Mouse (Mus musculus) ovary, postnatal 10 days (tissue): ENCODE measurements around the gene Kif26a.
A peak's percentile ranks its signal among the peaks of the same experiment; 100 is the strongest.

ENCODE experiments used
- DNase-seq: peaks from one replicate; pipeline ENCODE4 v3.0.0; 2022; ENCODE audit warnings: low spot score

Kif26a gene

DNA sequence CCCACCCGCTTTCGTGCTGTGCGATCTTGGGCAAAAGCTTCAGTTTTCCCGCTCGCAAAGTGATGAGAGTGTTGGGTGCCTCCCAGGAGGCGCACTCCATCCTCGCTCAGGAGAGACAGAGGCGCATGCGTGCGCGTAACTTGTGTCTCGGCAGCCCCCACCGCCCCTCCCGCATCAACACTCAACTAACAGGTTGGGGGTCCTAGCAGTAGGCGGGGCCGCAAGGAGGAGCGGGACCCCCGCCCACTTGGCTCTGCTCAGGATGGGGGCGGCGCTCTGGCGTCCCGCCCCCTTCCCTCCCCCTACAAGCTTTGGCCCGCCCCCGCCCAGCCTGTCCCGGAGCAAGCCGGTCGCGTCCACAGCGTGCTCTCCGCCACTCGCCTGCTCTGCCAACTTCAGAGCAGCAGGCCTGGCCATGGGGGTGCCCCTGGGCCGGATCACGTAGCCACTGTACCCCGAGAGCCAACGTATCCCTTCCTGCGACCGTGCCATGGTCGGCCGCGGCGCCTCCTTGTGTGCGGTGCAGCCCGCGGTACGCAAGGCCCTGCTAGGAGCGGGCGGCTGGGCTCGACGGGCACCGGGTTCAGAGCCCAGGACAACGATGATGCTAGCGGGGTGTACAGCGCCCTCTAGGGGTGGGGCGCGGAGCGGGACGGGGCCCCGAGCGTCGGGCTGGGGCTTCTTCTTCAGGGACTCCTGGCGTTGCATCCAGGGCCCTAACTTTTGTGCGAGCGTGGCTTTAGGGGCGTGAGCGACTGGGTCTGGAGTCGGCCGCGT lies at the start of gene Kif26a:
Gene Kif26a (plus strand): TSS at position 334 of the 777 bp plus-strand sequence.
- DNase-seq = peak; percentile 28

DNA sequence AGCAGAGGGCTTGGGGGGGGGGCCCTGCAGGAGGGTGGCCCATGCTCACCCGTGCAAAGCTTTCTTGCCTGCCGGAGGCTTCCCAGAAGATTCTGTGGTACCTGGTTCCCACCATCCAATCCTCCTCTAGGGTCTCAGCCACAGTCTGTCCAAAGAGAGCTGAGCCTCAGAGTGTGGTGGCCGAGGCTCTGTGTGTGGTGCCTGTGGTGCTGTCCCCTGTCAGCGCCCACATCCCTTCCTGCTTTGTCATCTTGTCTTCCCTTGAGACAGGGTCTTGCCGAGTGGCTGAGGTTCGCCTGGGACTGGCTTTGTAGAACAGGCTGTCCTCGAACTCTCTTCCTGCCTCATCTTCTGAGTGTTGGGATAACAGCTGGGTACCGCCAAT lies 49.3 kb upstream of the Kif26a start:
- no peak for DNase-seq

DNA sequence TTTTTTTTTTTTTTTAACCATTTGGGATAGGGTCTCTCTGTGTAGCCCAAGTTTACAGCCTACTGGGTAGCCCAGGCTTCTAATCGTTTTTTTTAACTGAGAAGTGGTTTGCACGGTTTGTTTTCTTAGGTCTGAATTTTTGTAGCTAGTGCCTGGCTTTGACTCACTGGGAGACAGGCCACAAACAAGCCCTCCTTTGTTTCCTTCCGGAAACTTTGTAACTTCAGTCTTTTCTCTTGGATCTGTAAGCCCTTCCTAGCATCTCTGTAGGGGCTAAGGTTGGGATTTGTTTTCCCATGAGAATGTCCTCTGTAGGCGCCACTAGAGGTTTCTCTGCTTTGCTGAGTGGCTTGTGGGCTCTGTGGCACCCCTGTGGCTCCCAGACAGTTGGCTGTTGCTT lies 45.9 kb upstream of the Kif26a start:
- DNase-seq = no peak

DNA sequence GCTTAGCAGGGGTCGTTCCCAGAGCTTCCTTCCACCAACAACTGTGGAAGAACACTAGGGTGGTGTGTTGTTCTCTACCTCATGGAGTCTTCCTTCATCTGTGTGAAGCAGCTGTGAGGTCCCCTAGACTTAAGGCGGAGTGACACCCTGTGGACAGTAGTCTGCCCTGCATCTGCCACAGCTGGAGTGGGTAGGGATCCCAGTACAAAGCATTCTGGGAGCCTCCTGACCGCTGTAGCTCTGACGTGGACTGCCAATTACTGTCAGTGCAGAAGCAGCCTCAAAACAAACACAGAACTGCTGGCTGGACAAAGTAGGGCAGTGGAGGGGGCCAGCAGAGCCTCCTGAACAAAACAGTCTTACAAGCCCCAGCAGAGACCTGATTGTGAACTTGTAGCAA lies 45.0 kb upstream of the Kif26a start:
- DNase-seq = no peak

DNA sequence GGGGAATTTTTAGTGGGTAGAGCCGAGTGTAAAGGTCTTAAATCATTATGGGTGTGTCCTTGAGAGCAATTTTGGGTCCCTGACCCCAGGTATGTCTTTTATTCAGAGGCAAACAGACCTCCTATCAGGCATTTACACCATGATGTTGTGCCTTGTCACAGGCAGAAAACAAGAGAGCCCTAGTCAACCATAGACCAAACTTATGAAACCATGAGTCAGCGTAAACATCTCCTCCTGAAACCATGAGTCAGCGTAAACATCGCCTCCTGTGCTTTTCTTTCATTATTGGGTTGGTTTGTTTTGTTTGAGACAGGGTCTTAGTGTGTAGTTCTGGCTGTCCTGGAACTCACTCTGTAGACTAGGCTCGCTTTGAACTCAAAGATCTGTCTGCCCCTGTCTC lies 42.8 kb upstream of the Kif26a start:
- no peak for DNase-seq

DNA sequence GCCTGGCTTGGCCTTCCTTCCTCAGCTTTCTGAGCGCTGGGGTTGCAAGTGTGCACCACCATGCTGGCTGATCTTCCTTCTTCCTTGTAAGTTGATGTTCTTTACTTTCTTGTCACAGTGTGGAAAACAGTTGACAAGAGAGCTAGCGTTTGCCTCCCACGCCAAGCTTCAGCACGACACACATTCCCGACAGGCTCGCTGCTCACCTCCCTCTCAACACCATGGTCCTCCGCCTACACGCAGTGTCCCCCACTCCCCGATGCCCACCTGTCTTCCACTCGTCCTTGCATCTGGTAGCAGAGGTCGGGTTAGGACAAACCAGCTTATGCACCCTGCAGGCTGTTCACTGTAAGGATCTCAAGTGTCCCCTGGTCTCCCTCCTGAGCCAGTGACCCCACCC lies 41.1 kb upstream of the Kif26a start:
- no peak for DNase-seq

DNA sequence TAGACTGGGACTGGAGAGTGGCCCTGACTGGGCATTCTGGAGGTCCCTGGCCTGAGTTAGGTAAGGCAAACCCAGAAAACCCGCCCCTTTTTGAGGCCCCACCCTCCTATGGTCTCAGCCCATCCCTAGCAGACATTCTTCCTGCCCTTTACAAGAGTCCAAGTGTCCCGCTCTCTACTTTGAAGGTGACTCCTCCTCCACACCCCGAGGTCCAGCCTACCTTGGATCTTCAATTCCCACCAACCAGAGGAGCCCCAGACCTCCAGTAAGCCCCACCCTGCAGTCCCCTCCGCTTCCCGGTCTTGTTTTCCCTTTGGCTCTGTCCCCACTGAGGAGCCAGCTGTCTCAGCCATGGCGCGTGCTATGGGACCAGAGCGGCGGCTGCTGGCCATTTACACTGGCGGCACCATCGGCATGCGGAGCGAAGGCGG lies 39.5 kb upstream of the Kif26a start, which contains the start of gene Aspg:
Gene Aspg (plus strand): TSS at position 139 of the 431 bp plus-strand sequence.
- DNase-seq = no peak

DNA sequence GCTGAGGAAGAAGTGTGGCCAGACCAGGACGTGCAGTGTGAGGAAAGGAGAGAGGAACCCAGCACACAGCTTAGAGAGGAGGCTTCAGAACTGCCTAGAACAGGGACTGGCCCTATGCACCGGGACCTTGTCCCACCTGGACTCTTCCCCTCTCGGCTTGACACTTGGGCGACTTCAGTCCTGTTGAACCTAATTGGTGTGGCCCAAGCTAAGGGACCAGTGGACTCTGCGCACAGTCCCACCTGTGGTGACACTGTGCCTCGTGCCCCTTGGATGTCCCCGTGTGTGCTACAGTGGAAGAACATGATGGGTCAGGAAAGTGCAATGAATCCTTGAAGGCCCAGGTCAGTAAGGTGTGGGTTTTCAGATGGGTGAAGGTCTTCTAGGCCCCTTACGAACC lies 38.3 kb upstream of the Kif26a start:
- DNase-seq = no peak

DNA sequence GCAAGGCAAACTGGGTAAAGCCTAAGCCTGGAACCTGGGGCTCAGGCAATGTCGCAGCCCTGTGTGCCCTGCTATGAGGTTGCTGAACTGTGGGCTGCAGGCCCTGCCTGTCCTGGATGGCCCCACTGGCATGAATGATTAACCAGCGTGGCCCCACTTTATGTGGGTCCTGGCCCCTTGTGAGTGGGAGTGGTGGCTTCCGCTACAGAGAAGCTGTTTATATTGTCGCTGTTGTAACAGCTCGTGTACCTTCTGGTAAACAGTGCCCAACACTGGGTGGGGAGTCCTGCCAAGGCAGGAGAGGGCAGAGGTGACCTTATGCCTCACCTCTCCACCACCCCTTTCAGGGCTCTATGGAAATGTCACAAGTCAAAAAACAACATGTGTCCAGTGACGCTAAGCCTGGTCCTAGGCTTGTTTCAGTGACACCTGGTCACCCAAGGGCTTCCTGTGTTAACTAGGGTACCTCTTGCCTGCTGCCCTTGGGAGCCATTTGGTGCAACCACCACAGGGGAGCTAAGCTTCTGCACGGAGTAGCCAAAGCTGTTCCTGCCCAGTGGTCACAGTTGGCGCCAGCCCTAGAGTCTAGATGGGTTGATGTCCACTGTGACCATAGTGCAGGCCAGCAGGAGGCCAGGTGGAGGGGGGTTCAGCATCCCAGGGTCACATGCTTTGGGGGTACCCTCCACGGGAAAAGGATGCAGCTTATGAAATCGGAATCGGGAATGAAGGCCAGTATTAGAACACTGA lies 37.1 kb upstream of the Kif26a start:
- no peak for DNase-seq

DNA sequence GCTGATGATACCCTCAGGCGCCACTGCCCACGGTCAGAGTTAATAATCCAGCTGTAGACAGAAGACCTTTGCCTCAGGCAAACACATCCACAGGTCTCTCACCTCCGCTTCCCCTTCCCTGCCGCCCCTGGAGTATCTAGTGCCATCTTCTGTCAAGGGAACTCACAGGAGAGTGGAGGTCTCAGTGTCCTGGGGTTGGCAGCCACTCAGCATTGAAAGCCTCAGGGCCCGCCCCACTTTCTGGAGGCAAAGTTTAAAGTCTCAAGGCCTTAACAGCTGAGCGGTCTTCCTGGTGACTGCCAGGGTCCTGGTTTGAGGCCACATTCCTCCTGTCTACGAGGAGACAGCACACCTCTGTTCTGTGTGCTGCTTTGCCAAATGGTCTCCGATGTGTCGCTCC lies 36.3 kb upstream of the Kif26a start:
- no peak for DNase-seq

DNA sequence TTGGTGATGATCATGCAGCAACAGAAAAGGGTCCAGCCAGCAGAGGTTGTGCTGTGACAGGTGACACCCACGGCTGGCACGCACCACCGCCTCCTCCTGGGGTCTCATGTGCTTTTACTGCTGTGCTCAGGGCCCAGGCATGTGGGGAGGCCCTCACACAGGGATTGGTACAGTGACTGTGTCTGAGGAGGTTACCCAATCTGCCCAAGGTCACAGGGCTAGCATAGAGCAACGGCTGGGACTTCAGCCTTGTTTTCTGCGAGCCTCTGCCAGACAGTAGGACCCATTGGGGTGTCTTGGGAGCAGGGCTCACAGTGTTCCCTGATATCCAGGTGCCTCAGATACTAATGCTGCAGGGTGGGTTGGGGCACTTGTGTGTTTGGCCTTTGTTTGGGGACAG lies 34.7 kb upstream of the Kif26a start:
- DNase-seq = no peak

DNA sequence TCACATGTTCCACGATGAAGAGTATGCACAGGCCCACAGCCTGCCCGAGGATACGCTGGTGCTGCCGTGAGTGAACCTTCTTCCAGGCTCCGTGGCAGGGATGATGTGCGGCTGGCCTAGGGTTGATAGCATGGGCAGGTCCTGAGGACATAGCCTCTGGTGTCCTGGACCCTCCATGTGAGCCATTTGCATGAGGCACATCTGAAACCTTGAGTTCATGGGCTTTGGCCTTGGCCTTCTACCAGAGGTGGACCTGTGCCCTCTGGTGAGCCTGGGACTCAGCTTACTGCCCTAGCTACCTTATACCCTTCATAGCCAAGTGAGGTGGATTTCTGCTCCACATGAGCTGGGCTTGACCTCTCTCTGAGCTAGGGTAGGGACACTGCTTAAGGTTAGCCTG lies 33.8 kb upstream of the Kif26a start:
- no peak for DNase-seq

DNA sequence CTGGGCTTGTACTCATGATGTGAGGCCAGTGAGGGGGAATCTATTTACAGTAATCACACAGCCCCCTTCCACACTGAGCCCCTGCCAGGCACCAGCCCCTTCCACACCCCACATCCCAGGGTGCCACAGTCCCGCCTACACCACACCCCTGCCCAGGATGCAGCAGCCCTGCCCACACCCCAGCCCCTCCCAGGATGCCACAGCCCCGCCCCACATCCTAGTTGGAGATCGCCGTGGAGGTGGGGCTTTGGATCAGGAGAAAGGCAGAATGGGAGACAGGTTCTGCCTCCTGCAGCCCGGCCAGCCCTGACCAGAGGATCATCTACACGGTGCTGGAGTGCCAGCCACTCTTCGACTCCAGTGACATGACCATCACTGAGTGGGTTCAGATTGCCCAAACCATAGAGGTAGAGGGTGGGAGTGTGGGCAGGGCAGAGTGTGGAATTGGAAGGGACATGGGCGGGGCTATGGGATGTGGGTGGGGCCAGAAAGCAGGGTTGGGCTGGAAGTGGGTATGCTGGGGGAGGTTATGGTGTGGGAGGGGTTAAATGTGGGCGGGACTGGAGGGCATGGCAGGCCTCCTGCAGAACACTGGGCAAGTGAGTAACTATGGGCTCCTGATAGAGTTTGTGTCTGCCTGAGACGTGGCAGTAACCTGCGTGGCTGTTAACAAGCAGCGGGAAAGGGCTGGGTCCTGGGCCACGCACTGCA lies 33.2 kb upstream of the Kif26a start:
- no peak for DNase-seq

DNA sequence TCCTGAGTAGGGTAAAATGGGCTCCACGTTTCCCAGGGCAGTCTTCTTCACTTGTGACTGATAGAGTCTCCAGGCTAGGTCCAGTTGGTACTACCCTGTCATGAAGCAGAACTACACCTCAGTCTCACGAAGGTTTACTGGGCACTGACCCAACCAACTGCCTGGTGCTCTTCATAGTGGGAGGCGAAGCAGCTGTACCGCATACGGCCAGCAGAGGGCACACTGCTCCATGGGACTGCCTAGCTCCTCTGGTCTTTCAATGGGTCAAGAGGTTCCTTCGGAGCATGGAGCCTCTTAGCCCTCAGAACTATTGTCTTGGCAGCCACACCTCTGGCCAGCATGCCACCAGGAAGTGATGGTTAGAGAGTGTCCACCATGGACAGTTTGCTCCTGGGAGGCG lies 32.3 kb upstream of the Kif26a start:
- DNase-seq = peak; percentile 74

DNA sequence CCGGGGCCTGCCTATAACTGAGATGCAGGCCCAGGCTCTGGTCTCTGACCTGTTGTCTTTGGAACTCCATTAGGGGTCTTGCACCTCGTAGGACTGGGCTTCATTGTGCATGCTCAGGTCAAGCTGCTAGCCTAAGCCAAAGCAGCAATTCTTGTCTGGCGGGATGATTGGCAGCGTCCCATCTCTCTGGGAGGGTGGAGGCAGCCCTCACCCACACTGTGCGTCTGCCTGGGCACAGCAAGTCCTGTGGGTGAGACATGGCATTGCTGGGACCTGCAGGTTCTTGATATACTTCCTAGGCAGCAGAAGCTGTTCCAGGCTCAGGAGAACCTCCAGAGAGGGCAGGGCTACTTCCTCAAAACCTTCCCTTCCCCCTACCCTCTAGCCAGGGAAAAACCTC lies 29.0 kb upstream of the Kif26a start:
- no peak for DNase-seq

DNA sequence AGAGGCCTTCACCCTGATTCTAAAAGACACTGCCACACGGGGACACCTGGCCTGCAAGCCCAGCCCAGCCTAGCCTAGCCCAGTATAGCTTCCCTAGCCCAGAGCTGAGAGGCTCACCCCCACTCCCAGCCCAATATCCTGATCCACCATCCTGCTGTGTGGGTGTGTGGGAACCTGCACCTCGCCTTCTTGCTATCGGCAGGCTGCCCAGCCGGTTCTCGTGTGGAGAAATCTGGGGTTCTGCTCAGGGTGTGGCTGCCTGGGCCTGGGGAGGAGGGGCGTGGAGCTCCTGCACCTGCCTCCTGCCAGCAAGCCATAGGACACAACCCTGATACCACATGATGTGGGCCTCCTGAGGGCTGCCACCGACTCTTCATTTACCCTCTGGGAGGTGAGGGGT lies 28.4 kb upstream of the Kif26a start:
- no peak for DNase-seq

DNA sequence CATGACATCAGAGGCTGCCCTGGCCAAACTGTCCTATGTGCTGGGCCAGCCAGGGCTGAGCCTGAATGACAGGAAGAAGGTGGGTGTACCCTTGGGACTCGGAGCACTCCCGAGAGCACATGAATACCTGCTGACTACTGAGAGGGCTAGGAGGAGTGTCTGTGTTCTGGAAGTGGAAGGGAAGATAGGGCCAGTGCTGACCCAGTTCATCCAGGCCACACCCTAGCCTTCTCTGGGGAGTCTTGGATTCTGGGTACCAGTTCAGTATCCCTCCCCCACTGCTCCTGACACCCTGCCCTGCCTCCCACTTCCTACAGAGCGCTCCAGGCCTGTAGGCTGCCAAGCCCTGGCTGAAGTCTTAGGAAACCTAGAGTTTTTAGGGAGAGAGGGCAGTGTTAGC lies 24.8 kb upstream of the Kif26a start:
- no peak for DNase-seq

DNA sequence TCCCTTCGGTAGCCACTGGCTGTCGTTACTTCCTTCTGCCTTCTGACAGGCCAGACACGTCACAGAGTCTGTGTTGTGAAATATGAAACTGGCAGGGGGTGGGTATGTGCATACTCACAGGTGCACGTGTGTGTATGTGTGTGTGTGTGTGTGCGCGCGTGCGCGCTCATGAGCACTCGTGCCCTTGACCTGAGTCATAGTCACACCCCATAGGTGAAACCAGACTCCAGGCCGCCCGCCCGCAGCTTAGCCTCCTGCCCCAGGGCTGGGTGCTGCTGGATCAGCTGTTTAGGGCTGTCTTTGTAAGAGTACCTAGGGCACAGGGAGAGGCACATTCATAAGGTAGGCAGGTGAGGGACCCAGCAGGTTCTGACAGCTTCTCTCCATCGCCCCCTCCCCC lies 20.1 kb upstream of the Kif26a start:
- no peak for DNase-seq

DNA sequence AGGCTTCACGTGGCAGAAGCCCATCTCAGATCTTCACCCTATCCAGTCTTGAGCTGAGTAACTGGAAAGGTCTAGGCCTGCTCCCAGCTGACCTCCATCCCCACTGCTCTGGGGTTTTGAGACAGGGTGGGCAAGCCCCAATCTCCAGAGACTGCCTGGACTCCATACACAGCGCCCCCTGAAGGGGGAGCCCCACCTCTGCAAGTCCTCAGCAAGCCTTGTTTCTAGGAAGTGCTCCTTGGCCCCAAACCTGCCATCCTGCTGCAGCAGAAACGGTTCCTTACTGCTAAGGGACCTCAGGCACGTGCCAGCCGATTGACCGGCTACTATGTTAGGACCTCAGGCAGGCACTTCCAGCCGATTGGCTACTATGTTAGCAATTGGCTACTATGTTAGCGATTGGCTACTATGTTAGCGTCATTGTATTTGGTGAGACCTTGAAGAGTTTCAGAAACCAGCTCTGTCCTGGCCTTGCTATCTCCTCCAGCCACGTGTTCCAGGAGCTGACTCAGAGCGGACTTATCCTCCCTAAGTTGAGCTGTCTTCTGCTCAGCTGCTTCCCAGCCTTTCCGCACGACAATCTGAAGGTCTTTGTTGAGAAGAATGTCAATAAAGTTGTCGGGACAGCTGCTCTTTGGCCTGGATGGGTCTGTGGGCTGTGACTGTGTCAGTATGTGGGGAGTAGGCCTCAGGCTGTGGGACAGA lies 18.9 kb upstream of the Kif26a start:
- no peak for DNase-seq

DNA sequence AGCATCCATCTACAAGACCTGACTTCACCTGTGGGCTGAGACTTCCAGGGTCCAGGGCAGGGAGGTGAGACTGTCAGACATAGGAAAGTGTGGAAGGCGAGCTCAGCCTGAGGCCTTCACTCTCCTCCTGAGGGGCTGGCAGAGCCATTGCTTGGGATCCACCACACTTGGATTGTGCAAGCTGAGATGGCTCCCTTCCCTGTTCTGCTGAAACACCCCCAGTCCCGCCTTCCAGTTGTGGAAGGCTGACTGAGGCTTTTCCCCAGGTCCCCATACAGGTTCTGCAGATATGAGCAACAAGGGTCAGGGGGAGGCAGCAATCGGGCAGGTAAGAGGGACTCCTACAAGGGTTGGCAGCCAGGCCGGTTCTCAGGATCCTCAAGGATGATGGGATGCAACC lies 17.5 kb upstream of the Kif26a start:
- DNase-seq = no peak

DNA sequence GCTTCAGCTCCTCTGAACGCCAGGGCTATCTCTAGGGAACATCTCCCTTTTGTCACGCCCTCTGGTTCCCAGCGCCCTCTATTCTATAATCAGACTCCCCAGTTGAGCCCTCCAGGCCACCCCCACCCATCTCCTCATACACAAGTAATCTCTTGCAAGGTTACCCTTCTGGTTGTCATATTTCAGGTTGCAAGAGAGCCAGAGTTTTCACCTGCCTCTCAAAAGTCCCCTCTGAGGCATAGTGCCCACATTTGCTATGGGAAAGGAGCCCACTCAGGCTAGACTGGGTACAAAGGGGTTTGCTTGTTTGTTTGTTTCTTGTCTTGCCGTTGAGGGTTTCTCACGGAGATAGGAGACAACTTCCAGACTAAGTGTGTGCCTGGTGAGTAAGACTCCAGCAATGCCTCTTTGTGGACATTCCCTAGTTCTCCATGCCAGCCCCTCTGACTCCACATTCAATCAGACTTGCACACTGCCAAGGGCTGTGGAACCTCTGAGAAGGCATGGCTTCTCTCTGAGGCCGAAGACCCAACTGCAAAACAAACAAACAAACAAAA lies 16.6 kb upstream of the Kif26a start:
- DNase-seq = no peak
